Mouse (Mus musculus): Measurements from ENCODE around the gene Arhgef7. TPM values are rescaled to one million over a fixed set of nuclear protein-coding genes. Genes with fewer than 3 reads are reported as not detected.

The Arhgef7 gene
- total and polyA plus RNA-seq, 2 experiments: 12.4 to 15.8 TPM

DNA sequence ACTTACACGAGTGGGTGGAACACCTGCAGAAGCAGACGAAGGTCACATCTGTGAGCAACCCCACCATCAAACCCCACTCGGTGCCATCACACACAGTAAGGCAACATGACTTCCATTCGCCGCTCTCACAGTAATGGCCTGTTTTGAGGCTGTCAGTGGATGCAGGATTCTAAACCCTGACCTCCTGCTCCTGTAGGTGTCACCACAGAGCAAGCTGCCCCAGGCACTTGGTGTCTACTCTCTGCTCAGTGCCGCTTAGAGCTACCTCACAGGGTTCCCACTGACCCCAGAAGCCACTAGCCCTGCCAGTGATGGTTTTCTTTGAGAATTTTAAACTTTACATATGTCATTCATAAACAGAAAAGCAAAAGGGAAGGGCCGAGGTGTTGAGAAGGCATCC lies 87.7 kb downstream of the Arhgef7 start:
- Histone ChIP-seq H3K27ac (replicated peaks; ENCODE audit: insufficient read depth, low read depth, low read length) (no peak overlapping the region), H3K9ac (ENCODE audit: low read depth, low read length) (no peak overlapping the region), H3K36me3 (ENCODE audit: control insufficient read depth, insufficient read depth, low read length) (peaks cover 39% of the 10 kb centered on the region), H3K27me3 (ENCODE audit: control insufficient read depth, insufficient read depth, low read length) (no peaks in the 10 kb centered on the region), H3K4me1 (ENCODE audit: control insufficient read depth, insufficient read depth, low read length) (peaks cover 15% of the 10 kb centered on the region), H3K4me3 (ENCODE audit: insufficient read depth, low read depth, low read length) (no peak overlapping the region), H3K79me2 (ENCODE audit: control insufficient read depth, insufficient read depth, low read length) (no peaks in the 10 kb centered on the region)
- 84% methylated on average over 7 of the region's 7 CpGs for WGBS
- DNase-seq (ENCODE audit: extremely low read depth, low read depth, low spot score): no peak
- TF ChIP-seq POLR2A (IDR thresholded peaks at IDR 0.05; ENCODE audit: extremely low read depth, insufficient read depth, low read length) (no peak), CTCF (IDR thresholded peaks at IDR 0.05; ENCODE audit: low read depth, low read length) (peak; percentile 43)

- Histone ChIP-seq H3K27ac (replicated peaks; ENCODE audit: insufficient read depth, low read depth, low read length) (no peak overlapping the region), H3K36me3 (ENCODE audit: control insufficient read depth, insufficient read depth, low read length) (peaks cover 18% of the 10 kb centered on the region), H3K4me3 (ENCODE audit: insufficient read depth, low read depth, low read length) (no peak overlapping the region), H3K9ac (ENCODE audit: low read depth, low read length) (no peak overlapping the region), H3K27me3 (ENCODE audit: control insufficient read depth, insufficient read depth, low read length) (no peaks in the 10 kb centered on the region), H3K79me2 (ENCODE audit: control insufficient read depth, insufficient read depth, low read length) (no peaks in the 10 kb centered on the region), H3K4me1 (ENCODE audit: control insufficient read depth, insufficient read depth, low read length) (no peaks in the 10 kb centered on the region)
- TF ChIP-seq POLR2A (IDR thresholded peaks at IDR 0.05; ENCODE audit: extremely low read depth, insufficient read depth, low read length) (no peak), CTCF (IDR thresholded peaks at IDR 0.05; ENCODE audit: low read depth, low read length) (no peak)
- no peak for DNase-seq (ENCODE audit: extremely low read depth, low read depth, low spot score)
- WGBS: 96% methylated on average over 5 of the region's 5 CpGs
Measured at GRCm38 (mm10) chr8:11820136-11820535, 92.6 kb downstream of the Arhgef7 start.

GRCm38 (mm10) chr8:11820568-11820967 lies 93.0 kb downstream of the Arhgef7 start:
- WGBS: 96% methylated on average over 5 of the region's 5 CpGs
- TF ChIP-seq POLR2A (IDR thresholded peaks at IDR 0.05; ENCODE audit: extremely low read depth, insufficient read depth, low read length): no peak
- no peak for TF ChIP-seq CTCF (IDR thresholded peaks at IDR 0.05; ENCODE audit: low read depth, low read length)
- peaks cover 16% of the 10 kb centered on the region for H3K36me3 ChIP-seq (ENCODE audit: control insufficient read depth, insufficient read depth, low read length)

DNA sequence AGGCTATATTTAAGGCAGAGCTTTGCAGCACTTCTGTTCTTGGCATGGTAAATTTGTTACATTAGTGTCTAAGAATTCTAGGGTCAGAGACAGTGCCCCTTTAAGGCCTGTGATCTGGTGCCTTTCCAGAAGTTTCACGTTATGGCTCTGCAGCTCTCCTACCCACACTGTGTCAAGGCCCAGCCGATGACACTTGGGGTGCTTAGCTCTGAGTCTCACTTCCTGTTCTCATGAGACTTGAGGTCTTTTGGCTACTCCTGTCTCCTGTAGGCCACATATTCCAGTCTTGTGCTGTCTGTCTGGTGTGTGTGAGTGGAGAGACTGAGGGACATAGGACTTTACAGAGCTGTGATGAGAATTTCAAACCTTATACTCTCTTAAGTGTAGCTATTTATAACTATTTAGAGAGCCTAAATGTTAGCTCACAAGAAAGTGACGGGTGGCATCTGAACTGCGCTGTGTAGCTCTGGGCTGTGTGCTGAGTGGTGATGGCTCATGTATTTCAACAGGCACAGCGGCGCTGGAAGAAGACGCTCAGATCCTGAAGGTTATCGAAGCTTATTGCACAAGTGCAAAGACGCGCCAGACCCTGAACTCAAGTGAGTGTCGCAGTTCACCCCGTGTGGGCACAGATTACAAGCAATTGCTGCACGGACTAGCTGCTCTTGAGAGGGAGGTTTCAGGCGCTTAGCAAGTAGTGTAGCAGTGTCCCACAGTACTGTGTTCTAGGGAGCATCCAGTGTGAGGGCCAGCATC lies 94.1 kb downstream of the Arhgef7 start:
- Histone ChIP-seq H3K4me1 (ENCODE audit: control insufficient read depth, insufficient read depth, low read length) (no peaks in the 10 kb centered on the region), H3K4me3 (ENCODE audit: insufficient read depth, low read depth, low read length) (no peak overlapping the region), H3K27me3 (ENCODE audit: control insufficient read depth, insufficient read depth, low read length) (no peaks in the 10 kb centered on the region), H3K36me3 (ENCODE audit: control insufficient read depth, insufficient read depth, low read length) (peaks cover 11% of the 10 kb centered on the region), H3K79me2 (ENCODE audit: control insufficient read depth, insufficient read depth, low read length) (no peaks in the 10 kb centered on the region), H3K27ac (replicated peaks; ENCODE audit: insufficient read depth, low read depth, low read length) (no peak overlapping the region), H3K9ac (ENCODE audit: low read depth, low read length) (no peak overlapping the region)
- TF ChIP-seq POLR2A (IDR thresholded peaks at IDR 0.05; ENCODE audit: extremely low read depth, insufficient read depth, low read length) (no peak), CTCF (IDR thresholded peaks at IDR 0.05; ENCODE audit: low read depth, low read length) (no peak)
- 83% methylated on average over 14 of the region's 14 CpGs for WGBS
- DNase-seq (ENCODE audit: extremely low read depth, low read depth, low spot score): no peak

More at GRCm38 (mm10) chr8:11820568-11820967, 93.0 kb downstream of the Arhgef7 start:
- H3K79me2 ChIP-seq (ENCODE audit: control insufficient read depth, insufficient read depth, low read length): no peaks in the 10 kb centered on the region
- H3K9ac ChIP-seq (ENCODE audit: low read depth, low read length): no peak overlapping the region
- H3K27me3 ChIP-seq (ENCODE audit: control insufficient read depth, insufficient read depth, low read length): no peaks in the 10 kb centered on the region
- H3K4me1 ChIP-seq (ENCODE audit: control insufficient read depth, insufficient read depth, low read length): no peaks in the 10 kb centered on the region
- DNase-seq (ENCODE audit: extremely low read depth, low read depth, low spot score): no peak
- no peak overlapping the region for H3K4me3 ChIP-seq (ENCODE audit: insufficient read depth, low read depth, low read length)
- H3K27ac ChIP-seq (replicated peaks; ENCODE audit: insufficient read depth, low read depth, low read length): no peak overlapping the region

DNA sequence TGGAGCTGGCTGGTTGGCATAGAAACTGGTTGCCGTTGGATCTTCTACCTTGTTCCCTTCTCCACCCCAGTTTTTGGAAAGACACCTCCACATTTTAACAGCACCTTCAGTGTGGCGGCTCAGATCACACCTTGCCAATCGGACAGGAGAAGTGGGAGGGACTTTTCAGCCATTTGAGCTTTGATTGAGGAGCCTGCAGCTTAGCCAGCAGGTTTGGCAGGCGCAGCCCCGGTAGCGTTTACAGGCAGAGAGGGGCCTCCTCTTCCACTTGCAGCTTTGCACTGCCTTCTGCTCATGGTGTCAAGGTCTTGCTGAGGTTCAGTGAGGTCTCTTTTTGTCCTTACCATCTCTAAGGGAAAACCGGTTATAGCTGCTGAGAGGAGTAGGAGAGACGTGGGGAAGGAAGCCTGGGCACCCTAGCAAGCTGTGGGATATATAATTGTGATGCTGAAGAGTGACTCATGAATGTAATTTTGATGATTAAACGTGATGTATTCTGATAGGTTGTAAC lies 95.1 kb downstream of the Arhgef7 start:
- peak; percentile 34 for DNase-seq (ENCODE audit: extremely low read depth, low read depth, low spot score)
- no peak overlapping the region for H3K27ac ChIP-seq (replicated peaks; ENCODE audit: insufficient read depth, low read depth, low read length)
- no peak overlapping the region for H3K4me3 ChIP-seq (ENCODE audit: insufficient read depth, low read depth, low read length)
- WGBS: 70% methylated on average over 9 of the region's 9 CpGs
- H3K9ac ChIP-seq (ENCODE audit: low read depth, low read length): no peak overlapping the region
- H3K36me3 ChIP-seq (ENCODE audit: control insufficient read depth, insufficient read depth, low read length): peaks cover 8% of the 10 kb centered on the region
- no peaks in the 10 kb centered on the region for H3K4me1 ChIP-seq (ENCODE audit: control insufficient read depth, insufficient read depth, low read length)
- H3K79me2 ChIP-seq (ENCODE audit: control insufficient read depth, insufficient read depth, low read length): no peaks in the 10 kb centered on the region
- TF ChIP-seq CTCF (IDR thresholded peaks at IDR 0.05; ENCODE audit: low read depth, low read length) (no peak), POLR2A (IDR thresholded peaks at IDR 0.05; ENCODE audit: extremely low read depth, insufficient read depth, low read length) (no peak)
- no peaks in the 10 kb centered on the region for H3K27me3 ChIP-seq (ENCODE audit: control insufficient read depth, insufficient read depth, low read length)

GRCm38 (mm10) chr8:11825756-11826155 lies 98.2 kb downstream of the Arhgef7 start:
- TF ChIP-seq POLR2A (IDR thresholded peaks at IDR 0.05; ENCODE audit: extremely low read depth, insufficient read depth, low read length): no peak
- TF ChIP-seq CTCF (IDR thresholded peaks at IDR 0.05; ENCODE audit: low read depth, low read length): peak; percentile 38
- DNase-seq (ENCODE audit: extremely low read depth, low read depth, low spot score): peak; percentile 73
- WGBS: 13% methylated on average over 3 of the region's 3 CpGs
- Histone ChIP-seq H3K4me1 (ENCODE audit: control insufficient read depth, insufficient read depth, low read length) (peaks cover 5% of the 10 kb centered on the region; the same call in 1 of the 2 replicates), H3K4me3 (ENCODE audit: insufficient read depth, low read depth, low read length) (no peak overlapping the region), H3K27ac (replicated peaks; ENCODE audit: insufficient read depth, low read depth, low read length) (no peak overlapping the region), H3K27me3 (ENCODE audit: control insufficient read depth, insufficient read depth, low read length) (no peaks in the 10 kb centered on the region), H3K79me2 (ENCODE audit: control insufficient read depth, insufficient read depth, low read length) (no peaks in the 10 kb centered on the region), H3K36me3 (ENCODE audit: control insufficient read depth, insufficient read depth, low read length) (peaks cover 3% of the 10 kb centered on the region), H3K9ac (ENCODE audit: low read depth, low read length) (no peak overlapping the region)

All from liver, adult 2 months (tissue).